Mouse (Mus musculus) neural tube, embryonic 14.5 days (tissue): ENCODE data around the gene Marcks. TPM values are rescaled to one million over a fixed set of nuclear protein-coding genes. Genes with fewer than 3 reads are reported as not detected.

Source experiments
- ATAC-seq: fragments of 200-750 bp; cut with Nextera tagmentation; 2 replicates; pipeline ENCODE4 v1.8.0; 2017; ENCODE audit warnings: low read depth, mild to moderate bottlenecking, moderate TSS enrichment, moderate library complexity
- H3K27ac ChIP-seq: fragments of 300-500 bp; sonication (generic); 2 replicates; pipeline ENCODE4 v1.5.1; 2014; ENCODE audit warnings: low read depth, mild to moderate bottlenecking, control low read depth, low read length, moderate library complexity, mixed read lengths
- H3K27me3 ChIP-seq: fragments of 300-500 bp; sonication (generic); 2 replicates; pipeline ENCODE4 v1.6.1; 2014; ENCODE audit warnings: low read length; ENCODE audit not compliant: control insufficient read depth, insufficient read depth
- H3K36me3 ChIP-seq: fragments of 300-500 bp; sonication (generic); 2 replicates; pipeline ENCODE4 v1.6.1; 2014; ENCODE audit warnings: low read length, mixed read lengths; ENCODE audit not compliant: control insufficient read depth, insufficient read depth
- H3K4me1 ChIP-seq: fragments of 300-500 bp; sonication (generic); 2 replicates; pipeline ENCODE4 v1.6.1; 2014; ENCODE audit warnings: low read length; ENCODE audit not compliant: control insufficient read depth, insufficient read depth
- H3K4me2 ChIP-seq: fragments of 300-500 bp; sonication (generic); 2 replicates; pipeline ENCODE4 v1.6.1; 2014; ENCODE audit warnings: mild to moderate bottlenecking, low read depth, low read length, control low read depth
- H3K4me3 ChIP-seq: fragments of 300-500 bp; sonication (generic); 2 replicates; pipeline ENCODE4 v1.5.1; 2014; ENCODE audit warnings: low read depth, low read length, control low read depth, mixed read lengths
- H3K9ac ChIP-seq: fragments of 300-500 bp; sonication (generic); replicated peaks from 2 replicates; pipeline ENCODE4 v1.6.1; 2014; ENCODE audit warnings: low read depth, mild to moderate bottlenecking, control low read depth, low read length, mixed read lengths
- H3K9me3 ChIP-seq: fragments of 300-500 bp; sonication (generic); 2 replicates; pipeline ENCODE4 v1.6.1; 2016; ENCODE audit warnings: low read length; ENCODE audit not compliant: control insufficient read depth
- WGBS: fragments of 180-500 bp; shearing (Covaris S2); extraction: QIAGEN DNeasy Blood & Tissue Kit; methylation state at CpG from one replicate; pipeline ENCODE4 v1.1.7; 2014; 5-methylcytosine and 5-hydroxymethylcytosine counted together
- polyA plus RNA-seq: library from polyadenylated mRNA; unstranded; fragments of >200 nt; fragmentation: Nextera tagmentation; extraction: Ambion mirVana; gene quantifications from 2 replicates; pipeline ENCODE4 v1.2.1, GENCODE M21; 2014

The Marcks gene
- polyA plus RNA-seq, 1 experiment from 2014 or later = 303 TPM

GRCm38 (mm10) chr10:37138311-37138731 is 399 bp downstream of the Marcks start:
- H3K36me3 ChIP-seq = peaks cover 16% of the 10 kb centered on the region
- H3K27ac ChIP-seq = peak overlapping the region; percentile 100
- no peak overlapping the region for H3K4me2 ChIP-seq
- H3K9me3 ChIP-seq = no peaks in the 10 kb centered on the region
- H3K27me3 ChIP-seq = no peaks in the 10 kb centered on the region
- H3K4me3 ChIP-seq = peak overlapping the region; percentile 84
- no peak for ATAC-seq
- H3K4me1 ChIP-seq = peaks cover 6% of the 10 kb centered on the region; the same call in 1 of the 2 replicates
- WGBS = under 1% methylated on average over 26 of the region's 26 CpGs
- H3K9ac ChIP-seq = peak overlapping the region; percentile 99

- peaks cover 16% of the 10 kb centered on the region for H3K36me3 ChIP-seq
- H3K9ac ChIP-seq = peak overlapping the region; percentile 99
- H3K9me3 ChIP-seq = no peaks in the 10 kb centered on the region
- peak overlapping the region; percentile 84 for H3K4me3 ChIP-seq
- no peak overlapping the region for H3K4me2 ChIP-seq
- no peaks in the 10 kb centered on the region for H3K27me3 ChIP-seq
- ATAC-seq = no peak
- H3K4me1 ChIP-seq = peaks cover 6% of the 10 kb centered on the region; the same call in 1 of the 2 replicates
- 0% methylated on average over 24 of the region's 24 CpGs for WGBS
- H3K27ac ChIP-seq = peak overlapping the region; percentile 100
Measured at GRCm38 (mm10) chr10:37137531-37138310, 999 bp downstream of the Marcks start.

GRCm38 (mm10) chr10:37136981-37137518 is 1.7 kb downstream of the Marcks start:
- Histone ChIP-seq H3K36me3 (peaks cover 16% of the 10 kb centered on the region), H3K9me3 (no peaks in the 10 kb centered on the region), H3K9ac (peak overlapping the region; percentile 99), H3K27me3 (no peaks in the 10 kb centered on the region), H3K27ac (peak overlapping the region; percentile 100), H3K4me3 (peak overlapping the region; percentile 84), H3K4me1 (peaks cover 10% of the 10 kb centered on the region; the same call in 1 of the 2 replicates), H3K4me2 (peak overlapping the region; percentile 51)
- peak; percentile 42 for ATAC-seq
- WGBS = under 1% methylated on average over 32 of the region's 49 CpGs

- ATAC-seq = no peak
- peak overlapping the region; percentile 84 for H3K4me3 ChIP-seq
- WGBS = under 1% methylated on average over 85 of the region's 99 CpGs
Measured at GRCm38 (mm10) chr10:37135951-37136751, 2.6 kb downstream of the Marcks start.

DNA sequence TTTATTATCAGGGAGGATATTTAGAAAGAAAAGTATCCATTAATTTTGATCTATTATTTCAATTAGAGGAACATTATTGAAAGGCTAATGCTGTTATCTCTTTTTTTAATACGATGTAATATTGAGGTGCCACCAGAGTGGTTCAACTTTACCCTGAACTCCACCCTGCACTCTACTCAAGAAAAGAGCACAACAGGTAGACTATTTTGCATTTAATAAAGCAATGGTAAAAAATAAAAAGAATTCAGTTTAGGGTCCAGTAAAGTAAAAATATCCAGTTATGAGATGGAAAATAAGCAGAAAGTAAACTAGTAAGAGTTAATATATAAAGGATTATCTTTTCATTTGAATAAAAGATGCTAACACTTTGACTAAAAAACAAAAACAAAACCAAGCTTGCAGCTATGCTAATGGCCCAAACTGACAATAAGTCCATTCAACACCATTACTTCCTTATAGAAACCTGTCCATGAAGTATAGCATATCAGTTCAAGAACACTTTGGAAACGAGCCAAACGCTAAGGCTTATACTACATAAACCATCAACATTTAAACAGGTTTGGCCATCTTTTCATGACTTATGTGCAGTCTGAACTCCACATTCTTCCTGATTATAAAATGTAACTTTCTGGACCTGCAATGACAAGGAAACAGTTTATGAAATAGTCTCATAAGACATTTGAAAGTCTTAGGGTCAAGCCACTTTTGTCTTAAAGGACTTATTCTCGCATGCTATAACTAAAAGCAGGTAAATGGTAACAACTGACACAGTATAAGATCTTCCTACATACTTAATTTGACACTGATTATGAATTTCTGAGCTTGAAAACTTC is 4.6 kb downstream of the Marcks start:
- no peak overlapping the region for H3K9ac ChIP-seq
- H3K27me3 ChIP-seq = no peaks in the 10 kb centered on the region
- H3K4me1 ChIP-seq = peaks cover 10% of the 10 kb centered on the region; the same call in 1 of the 2 replicates
- peaks cover 16% of the 10 kb centered on the region for H3K36me3 ChIP-seq
- WGBS = 80% methylated on average over 4 of the region's 4 CpGs
- H3K27ac ChIP-seq = no peak overlapping the region
- H3K4me2 ChIP-seq = peak overlapping the region; percentile 51
- H3K4me3 ChIP-seq = peak overlapping the region; percentile 84
- no peak for ATAC-seq
- H3K9me3 ChIP-seq = no peaks in the 10 kb centered on the region

More at GRCm38 (mm10) chr10:37135951-37136751, 2.6 kb downstream of the Marcks start:
- H3K4me1 ChIP-seq = peaks cover 10% of the 10 kb centered on the region; the same call in 1 of the 2 replicates
- no peaks in the 10 kb centered on the region for H3K9me3 ChIP-seq
- no peaks in the 10 kb centered on the region for H3K27me3 ChIP-seq
- peak overlapping the region; percentile 51 for H3K4me2 ChIP-seq
- H3K9ac ChIP-seq = peak overlapping the region; percentile 99
- peak overlapping the region; percentile 100 for H3K27ac ChIP-seq
- peaks cover 16% of the 10 kb centered on the region for H3K36me3 ChIP-seq

GRCm38 (mm10) chr10:37132671-37133070 is 6.0 kb downstream of the Marcks start:
- H3K9me3 ChIP-seq = no peaks in the 10 kb centered on the region
- ATAC-seq = no peak
- no peak overlapping the region for H3K9ac ChIP-seq
- peaks cover 10% of the 10 kb centered on the region; the same call in 1 of the 2 replicates for H3K4me1 ChIP-seq
- 88% methylated on average over 4 of the region's 4 CpGs for WGBS
- no peak overlapping the region for H3K4me2 ChIP-seq
- no peaks in the 10 kb centered on the region for H3K27me3 ChIP-seq
- no peak overlapping the region for H3K4me3 ChIP-seq
- no peak overlapping the region for H3K27ac ChIP-seq
- peaks cover 16% of the 10 kb centered on the region for H3K36me3 ChIP-seq

GRCm38 (mm10) chr10:37129652-37130051 is 9.1 kb downstream of the Marcks start:
- H3K9ac ChIP-seq = no peak overlapping the region
- peaks cover 5% of the 10 kb centered on the region; the same call in 1 of the 2 replicates for H3K36me3 ChIP-seq
- H3K9me3 ChIP-seq = no peaks in the 10 kb centered on the region
- no peak overlapping the region for H3K4me3 ChIP-seq
- H3K27me3 ChIP-seq = no peaks in the 10 kb centered on the region
- H3K27ac ChIP-seq = no peak overlapping the region
- 99% methylated on average over 3 of the region's 3 CpGs for WGBS
- peaks cover 10% of the 10 kb centered on the region; the same call in 1 of the 2 replicates for H3K4me1 ChIP-seq
- ATAC-seq = no peak
- no peak overlapping the region for H3K4me2 ChIP-seq

GRCm38 (mm10) chr10:37115329-37115728 is 23.4 kb downstream of the Marcks start:
- WGBS = 79% methylated on average over 2 of the region's 2 CpGs
- no peaks in the 10 kb centered on the region for H3K27me3 ChIP-seq
- no peaks in the 10 kb centered on the region for H3K9me3 ChIP-seq
- H3K36me3 ChIP-seq = no peaks in the 10 kb centered on the region
- H3K9ac ChIP-seq = no peak overlapping the region
- ATAC-seq = no peak
- H3K4me1 ChIP-seq = no peaks in the 10 kb centered on the region
- no peak overlapping the region for H3K4me3 ChIP-seq
- H3K4me2 ChIP-seq = no peak overlapping the region
- no peak overlapping the region for H3K27ac ChIP-seq
